Mouse (Mus musculus): ENCODE results near the gene Cdsn.

Gene Cdsn

GRCm38 (mm10) chr17:35570836-35571235, 18.9 kb downstream of the Cdsn start:
- DNase-seq (ENCODE audit: low spot score), result no peak

GRCm38 (mm10) chr17:35571477-35571876, 19.5 kb downstream of the Cdsn start:
- DNase-seq (ENCODE audit: low spot score), result no peak

GRCm38 (mm10) chr17:35578211-35578610, 26.3 kb downstream of the Cdsn start:
- DNase-seq (ENCODE audit: low spot score), result peak; percentile 94

DNA sequence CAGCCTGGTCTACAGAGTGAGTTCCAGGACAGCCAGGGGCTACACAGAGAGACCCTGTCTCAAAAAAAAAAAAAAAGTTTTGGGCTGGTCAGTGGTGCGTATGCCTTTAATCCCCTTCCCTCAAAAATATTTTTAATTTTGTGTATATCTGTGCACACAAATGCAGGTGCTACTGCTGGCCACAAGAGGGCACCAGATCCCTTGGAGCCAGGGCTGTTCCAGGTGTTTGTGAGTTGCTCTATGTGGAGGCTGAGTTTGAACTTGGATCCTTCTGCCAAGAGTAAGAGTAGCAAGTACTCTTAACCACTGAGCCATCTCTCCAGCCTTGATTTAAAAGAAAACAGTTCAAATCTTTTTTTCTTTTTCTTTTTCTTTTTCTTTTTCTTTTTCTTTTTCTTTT, 31.0 kb downstream of the Cdsn start:
- no peak for DNase-seq (ENCODE audit: low spot score)

DNA sequence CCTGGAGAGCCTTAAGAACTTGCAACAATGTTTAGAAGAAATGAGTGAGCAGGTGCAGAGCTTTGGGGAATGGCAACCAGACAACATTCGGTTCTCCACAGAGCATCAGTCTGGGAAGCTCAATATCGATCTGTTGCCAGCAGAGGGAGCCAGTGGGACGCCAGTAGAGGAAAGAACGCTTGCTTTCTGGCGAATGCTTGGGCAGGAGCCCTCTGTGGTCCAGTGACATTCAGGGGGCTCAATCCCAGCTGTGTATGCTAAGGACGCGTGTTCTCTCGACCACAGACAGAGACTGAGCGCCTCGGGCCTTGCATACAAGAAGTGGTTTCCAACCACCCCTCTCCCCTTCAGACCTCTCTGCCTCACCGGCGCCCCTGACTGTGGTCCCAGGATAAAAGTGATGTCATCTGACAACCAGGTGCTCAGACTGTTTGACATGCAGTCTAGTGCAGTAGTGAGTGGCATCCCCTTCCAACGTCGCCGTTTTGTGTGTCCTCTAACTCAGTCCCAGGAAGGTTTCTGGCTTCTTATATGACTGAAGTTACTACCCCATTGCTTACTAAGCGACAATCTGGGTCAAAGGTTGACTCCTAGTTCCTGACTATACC, 32.5 kb downstream of the Cdsn start:
- peak; percentile 90 for DNase-seq (ENCODE audit: low spot score)

GRCm38 (mm10) chr17:35587291-35587690, 35.4 kb downstream of the Cdsn start:
- DNase-seq (ENCODE audit: low spot score), result no peak

DNA sequence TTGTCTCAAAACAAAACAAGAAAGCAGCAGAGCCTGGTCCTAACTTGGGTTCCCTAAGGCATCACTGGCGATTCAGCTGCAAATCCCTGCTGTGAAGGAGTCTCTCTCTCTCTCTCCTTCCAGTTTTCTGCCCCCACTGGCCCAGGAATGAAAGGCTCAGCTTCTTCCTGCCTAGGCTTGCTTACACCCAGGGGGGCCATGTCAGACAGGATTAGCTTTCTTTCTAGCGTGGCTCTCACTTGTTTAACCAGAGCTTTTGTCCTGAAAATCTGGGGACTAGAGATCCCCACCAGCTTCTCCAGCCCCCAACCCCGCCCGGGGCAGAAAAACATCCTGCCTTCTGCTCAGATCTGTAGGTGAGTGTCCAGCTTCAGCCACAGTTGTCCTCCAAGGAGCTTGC, 36.5 kb downstream of the Cdsn start:
- DNase-seq (ENCODE audit: low spot score), result no peak

DNA sequence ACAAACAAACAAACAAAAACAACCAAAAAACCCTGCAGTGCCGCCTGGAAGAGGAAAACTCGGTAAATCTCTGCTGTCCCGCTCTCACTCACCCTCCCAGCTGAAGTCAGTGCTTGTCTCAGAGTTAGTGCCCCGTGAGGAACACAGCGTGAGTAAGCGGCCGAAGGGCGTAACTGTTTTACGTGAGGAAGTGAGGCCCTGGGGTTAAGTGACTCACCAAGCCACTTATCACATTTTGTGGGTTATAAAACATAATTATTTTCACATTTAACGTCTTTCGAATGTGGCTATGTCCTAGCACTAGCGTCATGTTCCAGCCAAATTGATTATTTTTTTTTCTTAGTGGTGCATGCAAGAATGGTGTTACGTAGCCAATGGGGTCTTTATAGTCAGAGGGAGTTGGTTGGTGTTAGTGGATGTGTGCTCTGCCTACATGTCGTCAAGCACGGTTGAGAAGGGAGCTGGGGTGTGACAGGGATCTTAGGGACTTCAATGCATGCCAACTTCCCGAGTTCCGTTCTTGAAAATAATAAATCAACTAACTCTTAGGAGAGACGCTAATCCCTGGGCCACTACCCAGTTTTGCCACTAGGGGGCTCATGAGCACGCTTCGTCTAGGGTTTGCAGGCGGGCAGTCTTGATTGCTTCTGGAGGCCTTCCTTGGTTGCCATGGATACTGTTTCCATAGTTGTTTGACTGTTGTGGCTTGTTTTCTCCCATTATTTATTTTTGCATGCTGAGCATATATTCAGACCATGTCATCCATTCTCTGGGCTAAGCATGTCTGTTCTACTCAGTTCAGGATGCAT, 38.7 kb downstream of the Cdsn start:
- DNase-seq (ENCODE audit: low spot score), result peak; percentile 90

GRCm38 (mm10) chr17:35591219-35591578, 39.3 kb downstream of the Cdsn start:
- no peak for DNase-seq (ENCODE audit: low spot score)

DNA sequence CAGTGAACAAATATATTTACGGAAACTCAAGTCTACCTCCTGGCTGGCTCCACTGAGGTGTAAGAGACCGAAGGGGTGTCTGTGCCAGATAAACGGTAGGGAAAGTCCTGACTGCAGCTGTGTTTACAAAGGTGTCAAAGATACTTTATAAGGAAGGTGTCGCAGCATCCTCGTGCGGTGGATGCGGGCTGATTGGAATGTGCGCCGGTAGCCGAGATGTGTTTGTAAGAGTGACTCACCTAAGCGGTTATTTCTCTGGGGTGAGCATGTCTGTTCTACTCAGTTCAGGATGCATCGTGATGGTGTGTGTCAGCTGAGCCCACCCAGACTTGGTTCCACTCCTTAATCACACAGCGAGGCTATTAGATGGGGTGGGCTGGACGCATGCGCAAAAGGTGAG, 39.8 kb downstream of the Cdsn start:
- no peak for DNase-seq (ENCODE audit: low spot score)

- no peak for DNase-seq (ENCODE audit: low spot score)
Measured at GRCm38 (mm10) chr17:35592131-35592530, 40.2 kb downstream of the Cdsn start.

DNA sequence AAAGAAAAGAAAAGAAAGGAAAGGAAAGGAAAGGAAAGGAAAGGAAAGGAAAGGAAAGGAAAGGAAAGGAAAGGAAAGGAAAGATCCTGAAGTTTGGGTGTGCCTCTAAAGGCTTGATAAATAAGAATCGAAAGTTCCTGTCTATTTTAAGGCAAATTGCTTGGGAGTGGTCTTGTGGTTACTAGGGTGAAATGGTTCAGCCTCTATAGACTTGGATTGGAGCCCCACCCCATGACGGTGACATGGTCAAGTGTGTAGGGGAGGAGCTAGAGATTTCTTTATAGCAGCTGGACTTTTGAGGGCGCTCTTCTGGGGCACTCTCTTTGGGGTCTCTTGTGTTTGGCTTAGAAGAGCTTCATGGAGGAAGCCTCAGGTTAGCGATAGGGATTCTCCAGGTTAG, 41.9 kb downstream of the Cdsn start:
- no peak for DNase-seq (ENCODE audit: low spot score)

DNA sequence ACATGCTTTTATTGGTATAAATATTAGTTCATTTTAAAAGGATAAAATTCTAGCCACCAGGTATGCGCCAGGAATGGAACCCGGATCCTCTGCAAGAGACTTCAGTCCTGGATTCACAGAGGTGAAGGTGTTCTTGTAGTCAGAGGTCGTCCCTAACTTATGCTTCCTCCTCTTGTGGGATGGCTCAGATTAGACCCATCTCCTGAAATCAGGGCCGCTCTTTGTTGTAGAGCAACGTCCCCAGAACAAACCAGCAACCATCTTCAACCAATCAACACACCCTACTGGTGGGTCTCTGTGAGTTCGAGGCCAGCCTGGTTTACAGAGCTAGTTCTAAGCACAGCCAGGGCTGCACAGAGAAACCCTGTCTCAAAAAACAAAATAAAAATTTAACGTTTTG, 42.5 kb downstream of the Cdsn start:
- no peak for DNase-seq (ENCODE audit: low spot score)

GRCm38 (mm10) chr17:35597399-35597798, 45.5 kb downstream of the Cdsn start:
- DNase-seq (ENCODE audit: low spot score), result no peak

- no peak for DNase-seq (ENCODE audit: low spot score)
Measured at GRCm38 (mm10) chr17:35601249-35601648, 49.3 kb downstream of the Cdsn start, which contains the start of gene Sfta2. TSS of gene Sfta2 (plus strand) at chr17:35601549.

GRCm38 (mm10) chr17:35601736-35602354, 49.9 kb downstream of the Cdsn start:
- DNase-seq (ENCODE audit: low spot score), result no peak

Measured in testis, postnatal 10 days (tissue).